Mouse (Mus musculus): ENCODE measurements around the gene Slc7a5.

GRCm38 (mm10) chr8:121875045-121875444, 32.4 kb downstream of the Slc7a5 start:
- TF ChIP-seq CTCF (IDR thresholded peaks at IDR 0.05; ENCODE audit: low read depth): no peak
- no peak for TF ChIP-seq EP300 (optimal IDR thresholded peaks at IDR 0.05)

Measured in stomach, postnatal 0 days (tissue).